Mouse (Mus musculus): ENCODE measurements at regions not wholly inside any gene's neighbourhood (a gene's known extent, or its start where the extent isn't known, plus 50 kb on each side); places are given as distances from the start of the nearest gene placed in this dataset.

DNA sequence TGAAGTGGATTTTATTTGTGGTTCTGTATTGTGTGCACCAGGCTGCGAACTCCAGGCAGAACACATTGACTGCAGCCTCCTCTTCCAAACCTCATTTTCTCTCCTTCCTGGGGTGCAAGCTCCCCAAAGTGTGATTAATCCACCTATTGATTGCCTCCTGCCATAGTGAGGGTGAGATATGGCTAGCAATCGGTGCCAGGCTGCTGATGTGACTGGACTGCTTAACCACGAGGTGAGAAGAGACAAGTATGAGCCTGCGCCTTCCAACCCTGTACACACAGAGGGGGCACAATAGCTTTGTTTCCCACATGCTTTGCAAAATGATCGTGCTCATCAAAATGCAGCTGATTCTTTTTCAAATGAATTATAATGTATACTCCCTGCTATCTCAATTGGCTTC lies 227.4 kb downstream of the Icos start:
- no peak for TF ChIP-seq POLR2A (IDR thresholded peaks at IDR 0.05; ENCODE audit: insufficient read depth, low read depth, low read length)
- TF ChIP-seq CTCF (IDR thresholded peaks at IDR 0.05): no peak
- no peak for TF ChIP-seq EP300 (IDR thresholded peaks at IDR 0.05; ENCODE audit: insufficient read depth, low read depth, low read length)

Measured in heart, adult 2 months (tissue).